Comparison of ENCODE assay signal across 11 mouse cellular contexts in genomic region chr4:9079828-9080245, GRCm38 (mm10).
DNase-seq lines count a peak whose midpoint lies in the region; ATAC-seq and TF ChIP-seq lines count a peak whose summit lies in the region.
"Had no signal": no experiment of that assay in that cellular context is flagged by ENCODE, and none has a peak within 500 bp of the region (broad histone marks: within the 10 kb centered on the region; RNA-seq: fewer than 3 reads in every experiment).

No protein-coding gene starts in this region.

- peak; percentile 61 for ATAC-seq in heart, embryonic 15.5 days (replicated peaks; ENCODE audit: insufficient number of reproducible peaks, insufficient read depth, low FRiP score, low read depth)
- ATAC-seq in neural tube, embryonic 11.5 days (ENCODE audit: insufficient read depth, low FRiP score, low TSS enrichment), result no peak
- ATAC-seq in neural tube, embryonic 15.5 days (ENCODE audit: low FRiP score), result no peak
- peak; percentile 33; the same call in 1 of the 2 replicates for ATAC-seq in limb, embryonic 11.5 days (ENCODE audit: insufficient number of reproducible peaks, low FRiP score, low TSS enrichment, low read depth)
- 0 out of 2 replicates have a peak, but pooled peaks have one; percentile 32 for ATAC-seq in stomach, postnatal 0 days (ENCODE audit: low FRiP score, low TSS enrichment)
- ATAC-seq in granulocyte monocyte progenitor cell, adult 5-6 weeks (replicated peaks; ENCODE audit: poor library complexity, severe bottlenecking), result no peak; the same call in 1 of the 2 replicates

- H3K4me2 ChIP-seq in heart, embryonic 15.5 days, result no peak overlapping the region
- no peak overlapping the region for H3K4me2 ChIP-seq in neural tube, embryonic 11.5 days (ENCODE audit: low read depth)
- H3K4me2 ChIP-seq in neural tube, embryonic 15.5 days, result no peak overlapping the region
- H3K4me2 ChIP-seq in limb, embryonic 11.5 days (ENCODE audit: low read depth, severe bottlenecking), result no peak overlapping the region
- no peak overlapping the region for H3K4me2 ChIP-seq in stomach, postnatal 0 days (replicated peaks; ENCODE audit: low read depth)

- H3K9me3 ChIP-seq in heart, embryonic 15.5 days (replicated peaks), result no peaks in the 10 kb centered on the region
- H3K9me3 ChIP-seq in neural tube, embryonic 11.5 days (ENCODE audit: control insufficient read depth, low read length), result no peaks in the 10 kb centered on the region
- H3K9me3 ChIP-seq in neural tube, embryonic 15.5 days (replicated peaks), result no peaks in the 10 kb centered on the region
- no peaks in the 10 kb centered on the region for H3K9me3 ChIP-seq in limb, embryonic 11.5 days (ENCODE audit: control insufficient read depth, low read length)
- H3K9me3 ChIP-seq in stomach, postnatal 0 days (ENCODE audit: control insufficient read depth, low read length), result no peaks in the 10 kb centered on the region

- peaks cover 38% of the 10 kb centered on the region for H3K4me1 ChIP-seq in heart, embryonic 15.5 days (replicated peaks)
- peaks cover 5% of the 10 kb centered on the region; the same call in 1 of the 2 replicates for H3K4me1 ChIP-seq in neural tube, embryonic 11.5 days (ENCODE audit: control insufficient read depth, insufficient read depth, low read length)
- H3K4me1 ChIP-seq in neural tube, embryonic 15.5 days, result peaks cover 9% of the 10 kb centered on the region
- peaks cover 18% of the 10 kb centered on the region for H3K4me1 ChIP-seq in limb, embryonic 11.5 days (ENCODE audit: control insufficient read depth, insufficient read depth, low read length)
- peaks cover 6% of the 10 kb centered on the region; the same call in 1 of the 2 replicates for H3K4me1 ChIP-seq in stomach, postnatal 0 days (replicated peaks; ENCODE audit: control insufficient read depth, insufficient read depth)

- WGBS in heart, embryonic 15.5 days, result 19% methylated on average over 4 of the region's 4 CpGs
- WGBS in neural tube, embryonic 11.5 days, result 34% methylated on average over 4 of the region's 4 CpGs
- WGBS in neural tube, embryonic 15.5 days, result 44% methylated on average over 4 of the region's 4 CpGs
- WGBS in limb, embryonic 11.5 days, result 8% methylated on average over 4 of the region's 4 CpGs
- 44% methylated on average over 4 of the region's 4 CpGs for WGBS in stomach, postnatal 0 days

- no peak for TF ChIP-seq EP300 in stomach, postnatal 0 days (optimal IDR thresholded peaks at IDR 0.05)

- H3K27me3 ChIP-seq in heart, embryonic 15.5 days, result no peaks in the 10 kb centered on the region
- no peaks in the 10 kb centered on the region for H3K27me3 ChIP-seq in neural tube, embryonic 11.5 days (ENCODE audit: control insufficient read depth, insufficient read depth, low read length)
- no peaks in the 10 kb centered on the region for H3K27me3 ChIP-seq in neural tube, embryonic 15.5 days (replicated peaks)
- H3K27me3 ChIP-seq in limb, embryonic 11.5 days (ENCODE audit: control insufficient read depth, insufficient read depth, low read length), result peaks cover 5% of the 10 kb centered on the region; the same call in 1 of the 2 replicates
- H3K27me3 ChIP-seq in stomach, postnatal 0 days (ENCODE audit: control insufficient read depth, insufficient read depth, low read length), result no peaks in the 10 kb centered on the region

- no peak for DNase-seq in heart, postnatal 14 days
- DNase-seq in neural tube, embryonic 11.5 days (ENCODE audit: low spot score), result peak; percentile 33
- DNase-seq in limb, embryonic 11.5 days (ENCODE audit: low spot score), result peak; percentile 55
- DNase-seq in stomach, postnatal 0 days (ENCODE audit: low spot score), result peak; percentile 10
- no peak for DNase-seq in c-Kit-positive CD71-positive TER-119-positive erythroid progenitor cells, embryonic 14.5 days (ENCODE audit: low spot score)
- DNase-seq: adrenal gland, adult 2 months; cerebellum, postnatal 36 days; kidney, adult 8-10 months had no signal

- H3K4me3 ChIP-seq in heart, embryonic 15.5 days, result no peak overlapping the region
- no peak overlapping the region for H3K4me3 ChIP-seq in neural tube, embryonic 11.5 days (ENCODE audit: low read depth, low read length)
- H3K4me3 ChIP-seq in neural tube, embryonic 15.5 days (replicated peaks), result no peak overlapping the region
- H3K4me3 ChIP-seq in limb, embryonic 11.5 days (ENCODE audit: low read depth, low read length), result no peak overlapping the region
- no peak overlapping the region for H3K4me3 ChIP-seq in stomach, postnatal 0 days (ENCODE audit: low read depth, low read length)

- no peaks in the 10 kb centered on the region for H3K36me3 ChIP-seq in heart, embryonic 15.5 days
- no peaks in the 10 kb centered on the region for H3K36me3 ChIP-seq in neural tube, embryonic 11.5 days (ENCODE audit: control insufficient read depth, insufficient read depth, low read length)
- H3K36me3 ChIP-seq in neural tube, embryonic 15.5 days, result no peaks in the 10 kb centered on the region
- H3K36me3 ChIP-seq in limb, embryonic 11.5 days (ENCODE audit: control insufficient read depth, insufficient read depth, low read length), result no peaks in the 10 kb centered on the region
- no peaks in the 10 kb centered on the region for H3K36me3 ChIP-seq in stomach, postnatal 0 days (ENCODE audit: control insufficient read depth, insufficient read depth, low read length)

- intact Hi-C loops in heart, postnatal 14 days (cut with DNase I), result no loop called here

- no peak overlapping the region for H3K9ac ChIP-seq in heart, embryonic 15.5 days
- H3K9ac ChIP-seq in neural tube, embryonic 11.5 days (ENCODE audit: low read length), result no peak overlapping the region
- no peak overlapping the region for H3K9ac ChIP-seq in neural tube, embryonic 15.5 days (replicated peaks)
- H3K9ac ChIP-seq in limb, embryonic 11.5 days (ENCODE audit: low read length), result no peak overlapping the region
- no peak overlapping the region for H3K9ac ChIP-seq in stomach, postnatal 0 days (ENCODE audit: low read length)

- peak overlapping the region; percentile 55 for H3K27ac ChIP-seq in heart, embryonic 15.5 days
- H3K27ac ChIP-seq in neural tube, embryonic 11.5 days (ENCODE audit: low read depth, low read length), result no peak overlapping the region
- no peak overlapping the region for H3K27ac ChIP-seq in neural tube, embryonic 15.5 days (replicated peaks)
- H3K27ac ChIP-seq in limb, embryonic 11.5 days (replicated peaks; ENCODE audit: low read depth, low read length), result no peak overlapping the region
- no peak overlapping the region for H3K27ac ChIP-seq in stomach, postnatal 0 days (replicated peaks)

- no peak for TF ChIP-seq CTCF in stomach, postnatal 0 days (IDR thresholded peaks at IDR 0.05; ENCODE audit: low read depth)

Comparison
In these comparisons a context has a peak if more than half of its experiments do, and no peak if none do; other contexts are left out.
1. ATAC-seq: peak in heart, embryonic 15.5 days (single experiment), limb, embryonic 11.5 days (single experiment) and stomach, postnatal 0 days (single experiment); none in neural tube, embryonic 11.5 days (single experiment), neural tube, embryonic 15.5 days (single experiment) and granulocyte monocyte progenitor cell, adult 5-6 weeks (single experiment).
2. DNase-seq: peak in neural tube, embryonic 11.5 days (single experiment), limb, embryonic 11.5 days (single experiment) and stomach, postnatal 0 days (single experiment); none in heart, postnatal 14 days (0 of 2) and c-Kit-positive CD71-positive TER-119-positive erythroid progenitor cells, embryonic 14.5 days (single experiment).